Mouse (Mus musculus): ENCODE data around the gene Obp2b. TPM values are rescaled to one million over a fixed set of nuclear protein-coding genes. Genes with fewer than 3 reads are reported as not detected.
"Not testable (repeated sequence)": the region's sequence is repeated elsewhere in the genome, so short reads cannot be mapped to it uniquely, and the experiment has no call there.

Gene Obp2b
- total RNA-seq (2021), result not detected
- long read RNA-seq, experiment 1, result 0 reads
- long read RNA-seq, experiment 2, result 0 reads

- intact Hi-C loops (cut with DNase I), result not testable (repeated sequence)
Observed at GRCm38 (mm10) chr2:25736709-25737108, at the start of gene Obp2b. Obp2b (plus strand) TSS chr2:25737009.

GRCm38 (mm10) chr2:25694605-25695004, 42.2 kb upstream of the Obp2b start:
- DNase-seq, result peak; percentile 62 to 81
- intact Hi-C loops (cut with DNase I), result no loop called here

More at GRCm38 (mm10) chr2:25736709-25737108, at the start of gene Obp2b:
- not testable (repeated sequence) for DNase-seq

GRCm38 (mm10) chr2:25696951-25697350, 39.9 kb upstream of the Obp2b start:
- intact Hi-C loops (cut with DNase I), result no loop called here
- DNase-seq, result no peak

- intact Hi-C loops (cut with DNase I), result loop anchor here (1.0 kb wide), 1 partner anchor 54 kb away; no protein-coding TSS in a partner anchor
- no peak for DNase-seq
Observed at GRCm38 (mm10) chr2:25698696-25699095, 38.1 kb upstream of the Obp2b start.

- DNase-seq; intact Hi-C loops (cut with DNase I): not testable (repeated sequence)
Observed at GRCm38 (mm10) chr2:25699743-25700142, 37.1 kb upstream of the Obp2b start, which contains the start of gene Obp2a. Obp2a (plus strand) TSS chr2:25700043.

GRCm38 (mm10) chr2:25701001-25701400, 35.8 kb upstream of the Obp2b start:
- peak in 1 of 2 experiments; percentile 7 for DNase-seq
- intact Hi-C loops (cut with DNase I), result no loop called here

- DNase-seq, result no peak
- intact Hi-C loops (cut with DNase I), result no loop called here
Observed at GRCm38 (mm10) chr2:25703706-25704105, 33.1 kb upstream of the Obp2b start.

- intact Hi-C loops (cut with DNase I), result no loop called here
- peak; percentile 77 to 78 for DNase-seq
Observed at GRCm38 (mm10) chr2:25706643-25707481, 29.9 kb upstream of the Obp2b start, which contains the start of gene Bmyc. Bmyc (plus strand) TSS chr2:25706739.

- intact Hi-C loops (cut with DNase I), result no loop called here
- peak in 1 of 2 experiments; percentile 37 for DNase-seq
Observed at GRCm38 (mm10) chr2:25708121-25708520, 28.7 kb upstream of the Obp2b start.

- intact Hi-C loops (cut with DNase I); DNase-seq: not testable (repeated sequence)
Observed at GRCm38 (mm10) chr2:25709056-25709455, 27.8 kb upstream of the Obp2b start.

- intact Hi-C loops (cut with DNase I); DNase-seq: not testable (repeated sequence)
Observed at GRCm38 (mm10) chr2:25709791-25710190, 27.0 kb upstream of the Obp2b start.

GRCm38 (mm10) chr2:25711641-25712040, 25.2 kb upstream of the Obp2b start:
- DNase-seq; intact Hi-C loops (cut with DNase I): not testable (repeated sequence)

GRCm38 (mm10) chr2:25717222-25717621, 19.6 kb upstream of the Obp2b start:
- intact Hi-C loops (cut with DNase I), result no loop called here

GRCm38 (mm10) chr2:25733199-25733930, 3.4 kb upstream of the Obp2b start:
- intact Hi-C loops (cut with DNase I), result no loop called here
- no peak for DNase-seq

More at GRCm38 (mm10) chr2:25717222-25717621, 19.6 kb upstream of the Obp2b start:
- DNase-seq, result no peak

GRCm38 (mm10) chr2:25741671-25742070, 4.9 kb downstream of the Obp2b start:
- intact Hi-C loops (cut with DNase I), result no loop called here
- DNase-seq, result no peak

- intact Hi-C loops (cut with DNase I), result no loop called here
- DNase-seq, result no peak
Observed at GRCm38 (mm10) chr2:25754201-25754600, 17.4 kb downstream of the Obp2b start.

GRCm38 (mm10) chr2:25758064-25758625, 21.3 kb downstream of the Obp2b start:
- DNase-seq, result no peak

GRCm38 (mm10) chr2:25765269-25765668, 28.5 kb downstream of the Obp2b start, which contains the start of gene Lcn3:
Lcn3 (plus strand) TSS chr2:25765569.
- no peak for DNase-seq
- intact Hi-C loops (cut with DNase I), result no loop called here

More at GRCm38 (mm10) chr2:25758064-25758625, 21.3 kb downstream of the Obp2b start:
- intact Hi-C loops (cut with DNase I), result no loop called here

GRCm38 (mm10) chr2:25767764-25768163, 31.0 kb downstream of the Obp2b start:
- intact Hi-C loops (cut with DNase I), result no loop called here
- DNase-seq, result no peak

GRCm38 (mm10) chr2:25773507-25773906, 36.7 kb downstream of the Obp2b start:
- intact Hi-C loops (cut with DNase I), result no loop called here
- DNase-seq, result peak in 1 of 2 experiments; percentile 3

Data from heart, postnatal 14 days (tissue).